Mouse (Mus musculus): ENCODE results near the gene Nlrp6.

DNA sequence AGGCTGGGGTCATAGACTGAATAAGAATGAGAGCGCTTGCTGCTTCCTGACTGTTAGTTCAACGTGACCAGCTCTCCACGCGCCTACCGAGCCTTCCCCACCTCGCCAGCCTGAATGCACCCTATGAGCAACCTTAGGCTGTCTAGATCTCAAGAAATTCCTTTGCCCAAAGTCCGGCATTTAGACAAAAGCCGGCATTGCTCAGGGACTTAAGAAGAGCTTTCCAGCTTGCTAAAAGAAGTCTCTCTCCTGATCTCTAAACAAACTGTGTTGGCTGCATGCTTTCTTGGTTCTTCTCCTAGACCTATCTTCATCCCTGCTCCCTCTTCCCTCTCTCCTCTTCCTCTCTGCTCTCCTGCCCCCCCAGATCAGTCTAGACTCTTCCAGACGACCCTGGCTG lies 54.2 kb downstream of the Nlrp6 start:
- TF ChIP-seq CTCF (IDR thresholded peaks at IDR 0.05; ENCODE audit: low read depth, low read length), result no peak
- TF ChIP-seq POLR2AphosphoS5 (IDR thresholded peaks at IDR 0.05; ENCODE audit: insufficient replicate concordance, low read depth, low read length), result no peak
